Mouse (Mus musculus) adrenal gland, adult 2 months (tissue): ENCODE results near the gene Pim2. TPM values are rescaled to one million over a fixed set of nuclear protein-coding genes. Genes with fewer than 3 reads are reported as not detected.
"Not testable (repeated sequence)": the region's sequence is repeated elsewhere in the genome, so short reads cannot be mapped to it uniquely, and the experiment has no call there.

Experiments
- DNase-seq: peaks from one replicate; pipeline ENCODE4 v3.0.0; 2021
- polyA plus RNA-seq: library from polyadenylated mRNA; depleted of rRNA; stranded (reverse); fragments of >200 nt; gene quantifications from 2 replicates; pipeline ENCODE4 v1.2.3, GENCODE M21; 2012; rRNA removed
- total RNA-seq, 2 experiments: library from RNA; stranded (reverse); gene quantifications; 2 replicates each; pipeline ENCODE4 v1.2.3; 2021

Pim2 gene
- total and polyA plus RNA-seq, 3 experiments: 7.3 to 23.0 (median 12.6) TPM

- no peak for DNase-seq
These were observed 29.7 kb downstream of the Pim2 start, which contains the start of gene Gm10491 for GRCm38 (mm10) chrX:7907735-7908134. Gene Gm10491, minus strand, starts transcription at chrX:7907835.

- DNase-seq: not testable (repeated sequence)
These were observed 31.2 kb downstream of the Pim2 start, which contains the start of gene Gm10490 for GRCm38 (mm10) chrX:7909242-7909641. Gene Gm10490, plus strand, starts transcription at chrX:7909542.

GRCm38 (mm10) chrX:7910473-7910872 lies 32.4 kb downstream of the Pim2 start:
- peak; percentile 31 for DNase-seq

GRCm38 (mm10) chrX:7915669-7916068 lies 37.6 kb downstream of the Pim2 start:
- peak; percentile 51 for DNase-seq

- DNase-seq: not testable (repeated sequence)
These were observed 39.9 kb downstream of the Pim2 start for GRCm38 (mm10) chrX:7917960-7918359.

- no peak for DNase-seq
These were observed 41.7 kb downstream of the Pim2 start, which contains the start of gene Pcsk1n for GRCm38 (mm10) chrX:7919601-7920383. Gene Pcsk1n, plus strand, starts transcription at chrX:7919822.

GRCm38 (mm10) chrX:7922032-7922431 lies 44.0 kb downstream of the Pim2 start:
- DNase-seq: no peak

- no peak for DNase-seq
These were observed 48.2 kb downstream of the Pim2 start for GRCm38 (mm10) chrX:7926266-7926665.

GRCm38 (mm10) chrX:7927116-7927515 lies 49.1 kb downstream of the Pim2 start:
- DNase-seq: no peak

GRCm38 (mm10) chrX:7928270-7928790 lies 50.3 kb downstream of the Pim2 start, which contains the start of gene Eras:
Gene Eras, minus strand, starts transcription at chrX:7928607.
- no peak for DNase-seq

Other genes with a start within 250 kb of the Pim2 start
- 10 to 100 TPM; 34.3 to 81.7 TPM for gene Syp, start 239.8 kb upstream of the Pim2 start, total RNA-seq
- gene Syp, start 239.8 kb upstream of the Pim2 start, polyA plus RNA-seq: 20.4 and 21.6 TPM in 2 replicates
- 10 to 100 TPM in 1 of 2 experiments, 1 to 10 TPM in 1; 10.0 to 12.3 TPM for gene Prickle3, start 221.0 kb upstream of the Pim2 start, total RNA-seq
- gene Prickle3, start 221.0 kb upstream of the Pim2 start, polyA plus RNA-seq: 46.0 and 46.4 TPM in 2 replicates
- gene Plp2, start 206.9 kb upstream of the Pim2 start, total RNA-seq: 10 to 100 TPM; 72.7 to 93.7 TPM
- 87.0 and 88.3 TPM in 2 replicates for gene Plp2, start 206.9 kb upstream of the Pim2 start, polyA plus RNA-seq
- under 1 TPM; 0.35 to 0.76 TPM for gene Magix, start 197.0 kb upstream of the Pim2 start, total RNA-seq
- 0.77 and 2.5 TPM in 2 replicates for gene Magix, start 197.0 kb upstream of the Pim2 start, polyA plus RNA-seq
- 10 to 100 TPM; 55.7 to 58.4 TPM for gene Gpkow, start 181.1 kb upstream of the Pim2 start, total RNA-seq
- 4.2 and 5.4 TPM in 2 replicates for gene Gpkow, start 181.1 kb upstream of the Pim2 start, polyA plus RNA-seq
- 10 to 100 TPM; 63.7 to 68.0 TPM for gene Wdr45, start 163.9 kb upstream of the Pim2 start, total RNA-seq
- 51.1 and 51.5 TPM in 2 replicates for gene Wdr45, start 163.9 kb upstream of the Pim2 start, polyA plus RNA-seq
- gene Gm45208, start 156.0 kb upstream of the Pim2 start, total RNA-seq: not detected
- gene Gm45208, start 156.0 kb upstream of the Pim2 start, polyA plus RNA-seq: 1.1 and 6.2 TPM in 2 replicates
- gene Praf2, start 149.8 kb upstream of the Pim2 start, total RNA-seq: 10 to 100 TPM; 12.9 to 17.9 TPM
- gene Praf2, start 149.8 kb upstream of the Pim2 start, polyA plus RNA-seq: 37.3 and 55.0 TPM in 2 replicates
- gene Ccdc120, start 127.4 kb upstream of the Pim2 start, total RNA-seq: 1 to 10 TPM; 2.9 to 3.7 TPM
- gene Ccdc120, start 127.4 kb upstream of the Pim2 start, polyA plus RNA-seq: 11.6 and 12.8 TPM in 2 replicates
- 10 to 100 TPM; 45.4 to 59.2 TPM for gene Tfe3, start 115.7 kb upstream of the Pim2 start, total RNA-seq
- 40.7 and 41.3 TPM in 2 replicates for gene Tfe3, start 115.7 kb upstream of the Pim2 start, polyA plus RNA-seq
- 10 to 100 TPM; 44.7 to 47.8 TPM for gene Gripap1, start 88.5 kb upstream of the Pim2 start, total RNA-seq
- 18.3 and 19.5 TPM in 2 replicates for gene Gripap1, start 88.5 kb upstream of the Pim2 start, polyA plus RNA-seq
- under 1 TPM; 0.86 to 0.92 TPM for gene Kcnd1, start 56.0 kb upstream of the Pim2 start, total RNA-seq
- gene Kcnd1, start 56.0 kb upstream of the Pim2 start, polyA plus RNA-seq: 1.1 and 1.2 TPM in 2 replicates
- 10 to 100 TPM; 53.9 to 65.8 TPM for gene Otud5, start 36.9 kb upstream of the Pim2 start, total RNA-seq
- 34.5 and 51.6 TPM in 2 replicates for gene Otud5, start 36.9 kb upstream of the Pim2 start, polyA plus RNA-seq
- gene Slc35a2, start 5.8 kb downstream of the Pim2 start, total RNA-seq: 10 to 100 TPM; 39.6 to 75.3 TPM
- 158 and 186 TPM in 2 replicates for gene Slc35a2, start 5.8 kb downstream of the Pim2 start, polyA plus RNA-seq
- 100 to 1,000 TPM; 102 to 144 TPM for gene Pqbp1, start 21.0 kb downstream of the Pim2 start, total RNA-seq
- gene Pqbp1, start 21.0 kb downstream of the Pim2 start, polyA plus RNA-seq: 93.3 and 120 TPM in 2 replicates
- gene Timm17b, start 21.1 kb downstream of the Pim2 start, total RNA-seq: 100 to 1,000 TPM; 102 to 113 TPM
- 79.3 and 93.5 TPM in 2 replicates for gene Timm17b, start 21.1 kb downstream of the Pim2 start, polyA plus RNA-seq
- gene Gm10491, start 29.6 kb downstream of the Pim2 start, total RNA-seq: not detected
- not detected in 2 replicates for gene Gm10491, start 29.6 kb downstream of the Pim2 start, polyA plus RNA-seq
- gene Gm10490, start 31.3 kb downstream of the Pim2 start, total RNA-seq: not detected
- not detected in 2 replicates for gene Gm10490, start 31.3 kb downstream of the Pim2 start, polyA plus RNA-seq
- gene Pcsk1n, start 41.6 kb downstream of the Pim2 start, total RNA-seq: 10 to 100 TPM; 34.7 to 59.2 TPM
- gene Pcsk1n, start 41.6 kb downstream of the Pim2 start, polyA plus RNA-seq: 223 and 268 TPM in 2 replicates
- not detected for gene Eras, start 50.3 kb downstream of the Pim2 start, total RNA-seq
- gene Eras, start 50.3 kb downstream of the Pim2 start, polyA plus RNA-seq: not detected in 2 replicates
- gene Hdac6, start 69.6 kb downstream of the Pim2 start, total RNA-seq: 10 to 100 TPM; 13.3 to 16.1 TPM
- 23.2 and 25.2 TPM in 2 replicates for gene Hdac6, start 69.6 kb downstream of the Pim2 start, polyA plus RNA-seq
- gene Gata1, start 99.8 kb downstream of the Pim2 start, total RNA-seq: under 1 TPM in 1 of 2 experiments, not detected in 1; 0.48 TPM
- 0.12 and 1.7 TPM in 2 replicates for gene Gata1, start 99.8 kb downstream of the Pim2 start, polyA plus RNA-seq
- gene Glod5, start 140.2 kb downstream of the Pim2 start, total RNA-seq: not detected
- not detected in 2 replicates for gene Glod5, start 140.2 kb downstream of the Pim2 start, polyA plus RNA-seq
- 10 to 100 TPM in 1 of 2 experiments, 1 to 10 TPM in 1; 9.1 to 11.2 TPM for gene Suv39h1, start 196.5 kb downstream of the Pim2 start, total RNA-seq
- 4.9 and 5.5 TPM in 2 replicates for gene Suv39h1, start 196.5 kb downstream of the Pim2 start, polyA plus RNA-seq
- 1 to 10 TPM; 2.4 to 3.2 TPM for gene Was, start 212.2 kb downstream of the Pim2 start, total RNA-seq
- gene Was, start 212.2 kb downstream of the Pim2 start, polyA plus RNA-seq: 2.1 and 2.5 TPM in 2 replicates